Mouse (Mus musculus) hindbrain, embryonic 16.5 days (tissue): ENCODE data around the gene 9430038I01Rik. TPM values are rescaled to one million over a fixed set of nuclear protein-coding genes. Genes with fewer than 3 reads are reported as not detected.
"Not testable (repeated sequence)": the region's sequence is repeated elsewhere in the genome, so short reads cannot be mapped to it uniquely, and the experiment has no call there.

Experiments used
- ATAC-seq: fragments of 200-750 bp; cut with Nextera tagmentation; 2 replicates; pipeline ENCODE4 v1.8.0; 2017; ENCODE audit warnings: moderate TSS enrichment, moderate library complexity
- H3K27ac ChIP-seq: fragments of 300-500 bp; sonication (generic); 2 replicates; pipeline ENCODE4 v1.5.1; 2014; ENCODE audit warnings: low read depth, mild to moderate bottlenecking, control low read depth, low read length, moderate library complexity
- H3K27me3 ChIP-seq: fragments of 300-500 bp; sonication (generic); replicated peaks from 2 replicates; pipeline ENCODE4 v1.6.1; 2014; ENCODE audit warnings: low read length; ENCODE audit not compliant: control insufficient read depth, insufficient read depth
- H3K36me3 ChIP-seq: fragments of 300-500 bp; sonication (generic); 2 replicates; pipeline ENCODE4 v1.6.1; 2014; ENCODE audit warnings: mild to moderate bottlenecking, low read length, moderate library complexity, mixed read lengths; ENCODE audit not compliant: control insufficient read depth, insufficient read depth
- H3K4me1 ChIP-seq: fragments of 300-500 bp; sonication (generic); 2 replicates; pipeline ENCODE4 v1.6.1; 2014; ENCODE audit warnings: low read depth, low read length; ENCODE audit not compliant: control insufficient read depth, insufficient read depth
- H3K4me2 ChIP-seq: fragments of 300-500 bp; sonication (generic); 2 replicates; pipeline ENCODE4 v1.6.1; 2014; ENCODE audit warnings: mild to moderate bottlenecking, low read length, control low read depth, moderate library complexity
- H3K4me3 ChIP-seq: fragments of 300-500 bp; sonication (generic); 2 replicates; pipeline ENCODE4 v1.5.1; 2014; ENCODE audit warnings: mild to moderate bottlenecking, low read length, control low read depth, moderate library complexity
- H3K9ac ChIP-seq: fragments of 300-500 bp; sonication (generic); 2 replicates; pipeline ENCODE4 v1.6.1; 2014; ENCODE audit warnings: low read depth, mild to moderate bottlenecking, control low read depth, low read length, moderate library complexity
- H3K9me3 ChIP-seq: fragments of 300-500 bp; sonication (generic); 2 replicates; pipeline ENCODE4 v1.6.1; 2014; ENCODE audit warnings: mild to moderate bottlenecking, low read length, moderate library complexity; ENCODE audit not compliant: control insufficient read depth
- WGBS: fragments of 180-500 bp; shearing (Covaris S2); extraction: QIAGEN DNeasy Blood & Tissue Kit; methylation state at CpG from one replicate; pipeline ENCODE4 v1.1.7; 2014; 5-methylcytosine and 5-hydroxymethylcytosine counted together
- polyA plus RNA-seq: library from polyadenylated mRNA; unstranded; fragments of >200 nt; fragmentation: Nextera tagmentation; extraction: Ambion mirVana; gene quantifications from 2 replicates; pipeline ENCODE4 v1.2.1, GENCODE M21; 2015

Gene 9430038I01Rik
- polyA plus RNA-seq, result 12.4 and 15.3 TPM in 2 replicates

DNA sequence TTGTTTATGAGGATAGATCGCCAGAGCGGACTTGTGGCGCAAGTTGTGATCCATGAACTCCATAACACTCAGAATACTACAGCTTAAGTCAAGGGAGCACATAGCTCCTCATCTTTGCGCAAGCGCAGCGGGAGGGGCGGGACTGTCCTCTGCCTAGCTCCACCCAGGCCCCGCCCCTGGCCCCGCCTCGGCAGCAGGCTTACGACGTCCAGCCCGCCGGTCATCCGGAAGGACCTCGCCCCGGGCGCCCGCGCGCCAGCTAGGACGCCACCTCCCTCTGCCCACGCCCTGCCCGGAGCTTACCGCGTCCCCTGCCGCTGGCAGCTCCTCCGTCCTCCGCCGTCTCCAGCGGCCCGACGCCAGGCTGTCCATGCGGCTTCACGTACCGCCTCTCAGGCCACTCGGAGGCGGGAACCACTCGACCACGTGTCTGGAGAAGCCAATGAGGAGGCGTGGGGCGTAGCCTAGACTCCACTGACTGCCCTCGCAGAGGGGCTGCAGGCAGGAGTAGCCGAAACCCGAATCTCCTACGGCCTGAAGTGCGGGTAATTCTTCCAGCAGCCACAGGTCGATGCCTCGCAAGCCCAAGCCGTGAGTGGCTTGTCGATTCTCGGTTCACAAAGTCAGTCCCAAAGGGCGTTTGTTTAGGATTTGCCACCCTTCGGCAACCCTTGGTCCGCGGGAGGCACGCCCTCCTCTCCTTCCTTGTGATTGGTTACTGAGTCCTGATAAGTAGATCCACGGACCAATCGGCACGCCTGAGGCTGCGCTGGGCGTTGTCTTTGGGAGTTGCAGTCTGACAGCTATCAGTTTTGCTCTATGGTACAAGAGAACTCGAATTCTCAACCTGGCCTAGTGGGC lies at the start of gene 9430038I01Rik:
9430038I01Rik (minus strand) TSS at position 426 of the 861 bp plus-strand sequence.
- Histone ChIP-seq H3K36me3 (no peaks in the 10 kb centered on the region), H3K27me3 (no peaks in the 10 kb centered on the region), H3K4me2 (peak within 1 kb of the TSS; percentile 61), H3K4me3 (peak within 1 kb of the TSS; percentile 71), H3K4me1 (no peaks in the 10 kb centered on the region), H3K9ac (peak within 1 kb of the TSS; percentile 81), H3K27ac (peak within 1 kb of the TSS; percentile 91), H3K9me3 (no peaks in the 10 kb centered on the region)
- under 1% methylated on average over 55 of the region's 63 CpGs for WGBS
- ATAC-seq, result peak; percentile 100

DNA sequence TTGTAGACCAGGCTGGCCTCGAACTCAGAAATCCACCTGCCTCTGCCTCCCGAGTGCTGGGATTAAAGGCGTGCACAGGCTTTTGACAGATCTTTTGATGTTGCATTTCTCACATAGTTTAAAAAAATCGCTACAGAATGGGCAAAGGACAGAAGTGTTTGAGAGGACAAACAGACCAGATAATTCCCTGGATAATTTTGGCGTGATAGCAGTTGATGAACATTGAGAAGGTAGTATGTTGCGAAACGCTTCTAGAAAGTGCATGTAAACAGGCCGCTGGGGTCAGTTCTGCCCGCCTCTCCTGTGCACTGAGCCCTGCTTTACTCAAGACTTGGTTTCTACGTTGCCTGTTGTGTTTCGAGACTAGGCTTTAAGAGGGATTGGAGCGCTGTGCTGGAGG lies 34.8 kb upstream of the 9430038I01Rik start:
- Histone ChIP-seq H3K27ac (no peak overlapping the region), H3K4me3 (no peak overlapping the region), H3K36me3 (peaks cover 10% of the 10 kb centered on the region), H3K9me3 (no peaks in the 10 kb centered on the region), H3K9ac (no peak overlapping the region), H3K27me3 (no peaks in the 10 kb centered on the region), H3K4me2 (no peak overlapping the region), H3K4me1 (no peaks in the 10 kb centered on the region)
- ATAC-seq, result no peak
- 95% methylated on average over 12 of the region's 12 CpGs for WGBS

DNA sequence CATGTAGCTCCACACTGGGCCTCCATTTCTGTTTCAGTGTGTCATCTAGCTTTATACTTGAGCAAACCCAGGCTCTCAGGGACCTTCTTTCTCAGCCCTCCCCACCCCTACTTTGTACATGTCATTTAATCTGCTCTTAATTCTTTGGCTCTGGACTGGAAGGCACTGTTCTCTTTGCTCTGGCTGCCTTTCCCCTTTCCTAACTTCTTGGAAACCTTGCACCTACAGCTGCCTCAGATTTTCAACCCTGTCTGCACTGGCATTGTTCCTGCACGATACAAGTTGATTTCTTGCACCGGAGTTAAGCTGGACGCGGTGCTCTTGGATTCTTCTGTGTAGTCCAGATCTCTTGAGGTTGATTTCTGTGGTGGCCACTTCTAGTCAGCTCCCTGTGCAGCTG lies 32.4 kb upstream of the 9430038I01Rik start:
- no peaks in the 10 kb centered on the region for H3K27me3 ChIP-seq
- peaks cover 11% of the 10 kb centered on the region for H3K4me1 ChIP-seq
- ATAC-seq, result no peak
- WGBS, result 86% methylated on average over 4 of the region's 4 CpGs
- H3K4me2 ChIP-seq, result no peak overlapping the region
- no peak overlapping the region for H3K9ac ChIP-seq
- H3K27ac ChIP-seq, result no peak overlapping the region
- peaks cover 2% of the 10 kb centered on the region for H3K36me3 ChIP-seq
- H3K9me3 ChIP-seq, result no peaks in the 10 kb centered on the region
- no peak overlapping the region for H3K4me3 ChIP-seq

DNA sequence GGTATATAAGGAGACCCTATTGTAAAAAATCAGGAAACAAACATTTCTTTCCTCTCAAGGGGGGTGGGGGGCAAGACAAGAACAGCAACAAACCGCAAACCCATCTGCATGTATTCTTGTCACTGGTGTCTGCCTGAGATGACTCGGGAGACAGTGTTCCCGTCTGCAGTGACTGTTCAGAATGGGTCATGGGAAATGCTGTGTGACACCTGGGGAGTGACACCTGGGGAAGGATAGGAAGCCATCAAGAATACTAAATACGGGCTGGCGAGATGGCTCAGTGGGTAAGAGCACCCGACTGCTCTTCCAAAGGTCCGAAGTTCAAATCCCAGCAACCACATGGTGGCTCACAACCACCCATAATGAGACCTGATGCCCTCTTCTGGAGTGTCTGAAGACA lies 28.4 kb upstream of the 9430038I01Rik start:
- H3K9me3 ChIP-seq, H3K27ac ChIP-seq, H3K36me3 ChIP-seq, ATAC-seq, H3K27me3 ChIP-seq: not testable (repeated sequence)
- peaks cover 11% of the 10 kb centered on the region for H3K4me1 ChIP-seq
- 78% methylated on average over 7 of the region's 7 CpGs for WGBS
- peak overlapping the region; percentile 100 for H3K4me3 ChIP-seq
- H3K9ac ChIP-seq, result peak overlapping the region; percentile 97
- peak overlapping the region; percentile 75 for H3K4me2 ChIP-seq

DNA sequence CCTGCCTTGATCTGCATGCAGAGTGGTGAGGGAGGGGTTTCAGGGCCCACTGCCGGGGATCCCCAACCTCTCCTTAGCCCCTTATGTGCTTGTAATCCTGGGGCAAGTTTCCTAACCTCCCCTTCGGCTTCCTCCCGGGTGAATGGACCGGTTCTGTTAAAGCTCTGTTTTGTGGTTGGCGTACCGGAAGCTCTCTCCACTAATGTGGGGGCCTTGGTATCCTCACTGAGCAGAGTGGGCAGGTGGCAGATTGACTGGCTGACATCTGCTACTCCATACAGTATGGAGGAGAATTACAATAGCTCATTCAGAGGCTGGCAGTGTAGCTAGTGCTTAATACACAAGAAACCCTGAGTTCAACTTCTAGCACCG lies 27.6 kb upstream of the 9430038I01Rik start:
- H3K9ac ChIP-seq, result peak overlapping the region; percentile 97
- H3K4me1 ChIP-seq, result peaks cover 11% of the 10 kb centered on the region
- no peaks in the 10 kb centered on the region for H3K36me3 ChIP-seq
- no peaks in the 10 kb centered on the region for H3K27me3 ChIP-seq
- peak overlapping the region; percentile 75 for H3K4me2 ChIP-seq
- H3K27ac ChIP-seq, result peak overlapping the region; percentile 92
- peak overlapping the region; percentile 100 for H3K4me3 ChIP-seq
- WGBS, result 2% methylated on average over 7 of the region's 7 CpGs
- no peaks in the 10 kb centered on the region for H3K9me3 ChIP-seq
- ATAC-seq, result peak; percentile 64

DNA sequence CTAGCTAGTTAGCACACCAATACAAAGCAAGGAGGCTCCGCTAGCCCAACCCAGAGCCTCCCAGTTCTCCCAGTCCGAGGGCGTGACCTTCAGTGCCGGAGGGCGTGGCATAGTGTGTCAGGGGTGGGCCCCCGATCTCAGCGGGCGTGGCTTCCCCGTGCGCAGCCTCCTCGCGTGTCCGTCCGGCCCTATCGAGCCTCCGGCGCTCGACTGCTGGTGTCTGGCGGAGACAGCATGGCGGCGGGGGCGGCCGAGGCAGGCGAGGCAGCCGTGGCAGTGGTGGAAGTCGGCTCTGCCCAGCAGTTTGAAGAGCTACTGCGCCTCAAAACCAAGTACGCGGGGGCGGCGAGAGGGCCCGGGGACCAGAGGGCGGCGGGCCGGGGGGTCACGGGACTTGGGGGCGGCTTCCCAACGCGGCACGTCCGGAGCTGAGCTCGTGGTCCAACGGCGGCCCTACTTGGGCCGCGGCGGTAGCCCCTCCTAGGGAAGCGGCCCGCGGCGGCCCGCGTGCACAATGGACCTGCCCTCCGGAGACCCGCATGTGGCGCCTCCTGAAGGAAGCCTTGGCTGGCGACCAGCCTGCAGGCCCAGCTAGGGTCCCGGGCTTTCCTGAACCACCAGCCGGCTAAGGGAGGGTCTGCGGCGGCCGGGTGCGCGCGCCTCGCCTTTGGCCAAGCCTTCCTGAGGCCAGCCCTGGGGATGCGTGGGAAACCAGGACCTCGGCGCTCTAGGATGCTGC lies 27.0 kb upstream of the 9430038I01Rik start, which contains the start of gene Glrx3:
Glrx3 (plus strand) TSS at position 175 of the 739 bp plus-strand sequence.
- WGBS, result under 1% methylated on average over 68 of the region's 69 CpGs
- H3K9ac ChIP-seq, result peak within 1 kb of the TSS; percentile 97
- H3K36me3 ChIP-seq, result no peaks in the 10 kb centered on the region
- H3K4me3 ChIP-seq, result peak within 1 kb of the TSS; percentile 100
- H3K4me2 ChIP-seq, result peak within 1 kb of the TSS; percentile 75
- H3K27ac ChIP-seq, result peak within 1 kb of the TSS; percentile 92
- H3K4me1 ChIP-seq, result peaks cover 11% of the 10 kb centered on the region
- no peaks in the 10 kb centered on the region for H3K9me3 ChIP-seq
- no peaks in the 10 kb centered on the region for H3K27me3 ChIP-seq
- ATAC-seq, result peak; percentile 96

DNA sequence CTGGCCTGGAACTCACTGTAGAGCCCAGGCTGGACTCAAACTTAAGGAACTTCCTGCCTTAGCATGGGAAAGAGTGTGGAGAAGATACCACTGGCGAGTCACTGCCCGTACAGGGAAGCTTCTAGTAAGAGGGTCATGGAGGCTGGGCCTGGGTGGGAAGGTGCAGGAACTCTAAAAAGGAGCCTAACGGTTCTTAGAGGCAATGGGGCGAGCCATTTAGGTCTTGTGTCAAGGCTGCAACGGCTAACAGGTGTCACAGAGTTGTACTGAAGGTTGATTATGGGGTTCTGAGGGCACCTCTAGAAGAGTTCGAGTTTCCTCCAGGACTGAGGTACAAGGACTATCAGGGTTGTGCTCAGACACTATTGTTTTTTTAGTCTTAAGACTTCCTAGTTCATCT lies 26.3 kb upstream of the 9430038I01Rik start:
- ATAC-seq, result 0 out of 2 replicates have a peak, but pooled peaks have one; percentile 1
- H3K9me3 ChIP-seq, result no peaks in the 10 kb centered on the region
- H3K36me3 ChIP-seq, result no peaks in the 10 kb centered on the region
- H3K4me3 ChIP-seq, result peak overlapping the region; percentile 100; the same call in 1 of the 2 replicates
- H3K27me3 ChIP-seq, result no peaks in the 10 kb centered on the region
- peak overlapping the region; percentile 75 for H3K4me2 ChIP-seq
- peaks cover 11% of the 10 kb centered on the region for H3K4me1 ChIP-seq
- WGBS, result 77% methylated on average over 6 of the region's 6 CpGs
- peak overlapping the region; percentile 92 for H3K27ac ChIP-seq
- no peak overlapping the region for H3K9ac ChIP-seq

DNA sequence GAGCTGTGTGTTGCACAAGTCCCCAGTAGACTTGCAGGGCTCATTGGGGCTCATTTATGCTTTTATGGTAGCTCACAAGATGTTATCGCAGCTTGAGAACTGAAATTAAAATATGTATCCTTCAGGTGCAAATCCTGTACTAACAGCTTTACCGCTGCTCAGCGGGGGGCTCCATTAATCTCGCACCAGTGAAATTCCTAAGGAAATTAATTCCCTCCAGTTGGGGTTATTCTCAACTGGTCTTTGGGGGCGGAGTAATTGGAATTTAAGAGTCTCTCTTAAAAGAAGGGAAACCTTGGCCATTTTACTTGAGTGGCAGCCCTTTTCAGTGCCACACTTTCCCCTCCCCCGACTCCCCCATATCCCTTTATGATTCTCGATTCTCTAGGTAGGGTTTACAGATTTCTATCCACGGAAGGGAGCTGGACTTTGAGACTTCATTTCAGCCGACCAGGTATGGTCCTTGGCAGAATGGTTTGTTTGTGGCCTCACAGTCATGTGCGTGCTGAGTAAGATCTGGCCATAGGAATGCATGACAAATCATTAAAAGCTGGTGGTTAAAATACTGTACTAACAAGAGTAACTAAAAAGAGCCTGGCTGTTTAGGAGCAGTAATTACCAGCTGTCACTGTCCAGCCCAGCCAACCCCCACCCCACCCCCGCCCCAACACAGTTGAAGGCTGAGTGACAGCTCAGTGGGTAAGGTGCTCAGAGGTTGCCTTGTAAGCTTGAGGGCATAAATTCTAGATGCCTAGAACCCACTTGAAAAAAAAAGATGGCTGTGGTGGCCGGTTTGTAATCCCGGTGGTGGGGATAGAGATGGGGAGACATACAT lies 21.4 kb upstream of the 9430038I01Rik start:
- WGBS, result 46% methylated on average over 13 of the region's 13 CpGs
- no peak for ATAC-seq
- no peaks in the 10 kb centered on the region for H3K36me3 ChIP-seq
- no peak overlapping the region for H3K9ac ChIP-seq
- no peak overlapping the region for H3K4me2 ChIP-seq
- no peaks in the 10 kb centered on the region for H3K9me3 ChIP-seq
- no peak overlapping the region for H3K27ac ChIP-seq
- H3K4me3 ChIP-seq, result no peak overlapping the region
- no peaks in the 10 kb centered on the region for H3K27me3 ChIP-seq
- H3K4me1 ChIP-seq, result no peaks in the 10 kb centered on the region
